ENCODE assay signal across 11 mouse cellular contexts in the genomic region with DNA sequence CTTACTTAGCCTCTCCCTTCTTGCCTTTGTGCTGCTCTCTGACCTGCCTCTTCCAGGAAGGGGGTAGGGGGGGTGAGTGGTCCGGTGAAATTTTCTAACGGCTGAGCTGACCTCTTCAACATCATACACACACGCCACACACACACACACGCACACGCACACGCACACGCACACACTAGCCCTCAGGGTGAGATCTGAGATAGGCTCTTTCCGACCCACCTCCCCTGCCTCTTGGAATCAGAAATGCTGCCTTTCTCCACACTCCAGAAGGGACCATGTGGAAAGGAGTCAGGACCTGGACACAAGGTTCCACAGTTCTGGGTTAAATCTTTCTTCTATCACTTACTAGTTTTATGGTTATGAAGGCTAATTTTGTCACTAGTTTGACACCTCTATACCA. TPM values are rescaled to one million over a fixed set of nuclear protein-coding genes. Genes with fewer than 3 reads are reported as not detected.
A peak's percentile ranks its signal among the peaks of the same experiment; 100 is the strongest.
DNase-seq lines count a peak whose midpoint lies in the region; ATAC-seq and TF ChIP-seq lines count a peak whose summit lies in the region.
"Had no signal": no experiment of that assay in that cellular context is flagged by ENCODE, and none has a peak within 500 bp of the region (broad histone marks: within the 10 kb centered on the region; RNA-seq: fewer than 3 reads in every experiment).

No protein-coding gene starts in this region.

- DNase-seq in heart, postnatal 10 days = no peak
- peak; percentile 79 for DNase-seq in R1 (ENCODE audit: low read depth, low spot score)
- DNase-seq in hindbrain, embryonic 11.5 days (ENCODE audit: low spot score) = peak; percentile 41
- DNase-seq in midbrain, embryonic 14.5 days = peak; percentile 27
- no peak for DNase-seq in left cerebral cortex, adult 2 months (ENCODE audit: extremely low spot score in 1 of 2, low spot score in 2 of 2)
- no peak for DNase-seq in T-cell, adult 2 months (ENCODE audit: low spot score)
- no peak for DNase-seq in cerebellum, postnatal 36 days
- DNase-seq: adrenal gland, adult 8-10 months; cerebellum, postnatal 14 days had no signal

- H3K9me3 ChIP-seq in heart, embryonic 15.5 days (replicated peaks) = no peaks in the 10 kb centered on the region
- H3K9me3 ChIP-seq in hindbrain, embryonic 11.5 days (ENCODE audit: control insufficient read depth, low read length) = no peaks in the 10 kb centered on the region
- no peaks in the 10 kb centered on the region for H3K9me3 ChIP-seq in midbrain, embryonic 14.5 days (ENCODE audit: control insufficient read depth, low read length)

- H3K36me3 ChIP-seq in heart, embryonic 15.5 days = no peaks in the 10 kb centered on the region
- H3K36me3 ChIP-seq in hindbrain, embryonic 11.5 days (ENCODE audit: control insufficient read depth, insufficient read depth, low read length) = no peaks in the 10 kb centered on the region
- no peaks in the 10 kb centered on the region for H3K36me3 ChIP-seq in midbrain, embryonic 14.5 days (ENCODE audit: control insufficient read depth, insufficient read depth, low read length)

- 0 out of 2 replicates have a peak, but pooled peaks cover 3% of the 10 kb centered on the region for H3K27me3 ChIP-seq in heart, embryonic 15.5 days
- H3K27me3 ChIP-seq in hindbrain, embryonic 11.5 days (ENCODE audit: control insufficient read depth, insufficient read depth, low read length) = no peaks in the 10 kb centered on the region
- H3K27me3 ChIP-seq in midbrain, embryonic 14.5 days (ENCODE audit: control insufficient read depth, insufficient read depth, low read length) = no peaks in the 10 kb centered on the region

- no peak overlapping the region for H3K9ac ChIP-seq in heart, embryonic 15.5 days
- H3K9ac ChIP-seq in hindbrain, embryonic 11.5 days (ENCODE audit: low read depth, low read length) = no peak overlapping the region
- no peak overlapping the region for H3K9ac ChIP-seq in midbrain, embryonic 14.5 days (replicated peaks; ENCODE audit: low read length)

- 40% methylated on average over 8 of the region's 8 CpGs for WGBS in heart, embryonic 15.5 days
- 23% methylated on average over 8 of the region's 8 CpGs for WGBS in hindbrain, embryonic 11.5 days
- WGBS in midbrain, embryonic 14.5 days = 22% methylated on average over 8 of the region's 8 CpGs

- no peak overlapping the region for H3K4me3 ChIP-seq in heart, embryonic 15.5 days
- no peak overlapping the region for H3K4me3 ChIP-seq in hindbrain, embryonic 11.5 days (ENCODE audit: low read depth, low read length)
- no peak overlapping the region for H3K4me3 ChIP-seq in midbrain, embryonic 14.5 days (replicated peaks; ENCODE audit: low read depth, low read length)
- no peak overlapping the region for H3K4me3 ChIP-seq in left cerebral cortex, adult 2 months

- intact Hi-C loops in heart, postnatal 10 days (cut with DNase I) = no loop called here
- intact Hi-C loops in left cerebral cortex, adult 2 months (cut with DNase I) = no loop called here

- peaks cover 25% of the 10 kb centered on the region for H3K4me1 ChIP-seq in heart, embryonic 15.5 days (replicated peaks)
- H3K4me1 ChIP-seq in hindbrain, embryonic 11.5 days (replicated peaks; ENCODE audit: control insufficient read depth, insufficient read depth, low read length) = peaks cover 17% of the 10 kb centered on the region
- H3K4me1 ChIP-seq in midbrain, embryonic 14.5 days (ENCODE audit: control insufficient read depth, insufficient read depth, low read length) = peaks cover 17% of the 10 kb centered on the region

- no peak overlapping the region for H3K4me2 ChIP-seq in heart, embryonic 15.5 days
- 0 out of 2 replicates have a peak overlapping the region, but pooled peaks have one; percentile 32 for H3K4me2 ChIP-seq in hindbrain, embryonic 11.5 days (replicated peaks; ENCODE audit: low read depth, low read length)
- H3K4me2 ChIP-seq in midbrain, embryonic 14.5 days (ENCODE audit: low read length) = no peak overlapping the region

- 0 out of 2 replicates have a peak overlapping the region, but pooled peaks have one; percentile 6 for H3K27ac ChIP-seq in heart, embryonic 15.5 days
- no peak overlapping the region for H3K27ac ChIP-seq in hindbrain, embryonic 11.5 days (ENCODE audit: low read depth, low read length)
- no peak overlapping the region for H3K27ac ChIP-seq in midbrain, embryonic 14.5 days (replicated peaks; ENCODE audit: low read depth, low read length)
- H3K27ac ChIP-seq in left cerebral cortex, adult 2 months = no peak overlapping the region

- no peak for TF ChIP-seq CTCF in left cerebral cortex, adult 2 months (IDR thresholded peaks at IDR 0.05)

- no peak for ATAC-seq in heart, embryonic 15.5 days (replicated peaks; ENCODE audit: insufficient number of reproducible peaks, insufficient read depth, low FRiP score, low read depth)
- peak; percentile 33; the same call in 1 of the 2 replicates for ATAC-seq in hindbrain, embryonic 11.5 days (ENCODE audit: low FRiP score)
- no peak; the same call in 1 of the 2 replicates for ATAC-seq in midbrain, embryonic 14.5 days (ENCODE audit: low FRiP score, low TSS enrichment)

RNA-seq across cellular contexts. Expression of a gene that starts 8.6 kb away (rescaled TPM):
- polyA plus RNA-seq in heart, embryonic 15.5 days (2015; fragmentation: Nextera tagmentation; extraction: Ambion mirVana) = 0.72 and 1.4 TPM in 2 replicates
- total RNA-seq in heart, postnatal 10 days (2021) = 1 to 10 TPM in 1 of 2 experiments, under 1 TPM in 1; 0.96 to 1.0 TPM
- polyA plus RNA-seq in hindbrain, embryonic 11.5 days (2014; fragmentation: Nextera tagmentation; extraction: Ambion mirVana) = 0.13 and 0.17 TPM in 2 replicates
- 0.08 and 0.12 TPM in 2 replicates for polyA plus RNA-seq in midbrain, embryonic 14.5 days (2014; fragmentation: Nextera tagmentation; extraction: Ambion mirVana)
- total RNA-seq in left cerebral cortex, adult 2 months (2021) = under 1 TPM; 0.21 to 0.32 TPM

RNA-seq across cellular contexts. Expression of a gene that starts 55.1 kb away (rescaled TPM):
- not detected in 2 replicates for polyA plus RNA-seq in heart, embryonic 15.5 days (2015; fragmentation: Nextera tagmentation; extraction: Ambion mirVana)
- not detected for total RNA-seq in heart, postnatal 10 days (2021)
- polyA plus RNA-seq in hindbrain, embryonic 11.5 days (2014; fragmentation: Nextera tagmentation; extraction: Ambion mirVana) = not detected in 2 replicates
- not detected in 2 replicates for polyA plus RNA-seq in midbrain, embryonic 14.5 days (2014; fragmentation: Nextera tagmentation; extraction: Ambion mirVana)
- not detected for total RNA-seq in left cerebral cortex, adult 2 months (2021)
- total RNA-seq: adrenal gland, adult 8-10 months; megakaryocyte, adult 5-6 weeks had no signal

Comparison
In these comparisons a context has a peak if more than half of its experiments do, and no peak if none do; other contexts are left out.
1. DNase-seq: peak in R1 (single experiment), hindbrain, embryonic 11.5 days (single experiment) and midbrain, embryonic 14.5 days (single experiment); none in heart, postnatal 10 days (0 of 2), left cerebral cortex, adult 2 months (0 of 2), T-cell, adult 2 months (single experiment) and cerebellum, postnatal 36 days (0 of 2).